Mouse (Mus musculus): Measurements from ENCODE around the gene Kcnmb4. TPM values are rescaled to one million over a fixed set of nuclear protein-coding genes. Genes with fewer than 3 reads are reported as not detected.

Kcnmb4 gene
- polyA plus RNA-seq, 1 experiment from 2014 or later, result 18.5 TPM

DNA sequence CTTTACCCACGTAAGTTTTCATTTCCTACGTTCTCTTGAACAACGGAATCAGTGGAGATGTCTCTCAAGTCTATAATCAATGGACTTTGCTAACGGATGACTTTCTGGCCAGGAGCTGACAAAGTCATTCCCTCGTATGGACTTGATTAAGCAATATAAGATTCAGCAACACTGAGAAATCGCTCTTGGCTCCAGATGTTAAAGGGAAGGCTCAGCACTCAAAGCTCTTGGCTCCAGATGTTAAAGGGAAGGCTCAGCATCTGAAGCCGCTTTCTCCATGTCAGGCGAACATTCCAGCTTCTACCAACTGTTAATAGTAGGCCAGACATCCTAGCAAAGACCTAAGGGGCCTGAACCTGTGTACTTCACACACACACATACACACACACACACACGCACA is 26.5 kb downstream of the Kcnmb4 start:
- 95% methylated on average over 9 of the region's 9 CpGs for WGBS
- H3K36me3 ChIP-seq, result peaks cover 5% of the 10 kb centered on the region; the same call in 1 of the 2 replicates
- H3K4me3 ChIP-seq, result no peak overlapping the region
- H3K9ac ChIP-seq (replicated peaks), result no peak overlapping the region
- H3K27ac ChIP-seq (replicated peaks), result no peak overlapping the region
- H3K4me2 ChIP-seq (replicated peaks), result no peak overlapping the region
- H3K27me3 ChIP-seq, result no peaks in the 10 kb centered on the region
- no peak for ATAC-seq (replicated peaks)
- no peaks in the 10 kb centered on the region for H3K9me3 ChIP-seq
- no peaks in the 10 kb centered on the region for H3K4me1 ChIP-seq

DNA sequence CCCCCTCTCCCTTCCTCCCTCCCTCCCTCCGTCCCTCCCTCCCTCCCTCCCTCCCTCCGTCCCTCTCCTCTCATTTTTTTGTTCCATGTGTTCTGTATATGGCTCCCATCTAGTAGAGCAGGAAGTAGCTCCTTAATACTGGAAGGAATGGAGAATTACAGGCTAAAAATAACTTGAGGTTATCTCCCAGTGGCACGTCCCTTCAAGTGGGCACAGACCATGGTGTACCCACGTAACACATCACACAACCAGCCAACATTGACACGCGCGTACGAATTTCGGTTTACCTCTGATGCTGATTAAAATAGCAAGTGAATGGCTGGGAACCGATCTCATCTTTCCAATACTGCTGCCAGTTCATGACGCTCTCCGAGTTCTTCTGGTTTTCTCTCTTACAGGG is 27.6 kb downstream of the Kcnmb4 start:
- Histone ChIP-seq H3K36me3 (peaks cover 5% of the 10 kb centered on the region; the same call in 1 of the 2 replicates), H3K4me3 (no peak overlapping the region), H3K9me3 (no peaks in the 10 kb centered on the region), H3K27ac (replicated peaks) (no peak overlapping the region), H3K27me3 (no peaks in the 10 kb centered on the region), H3K4me2 (replicated peaks) (no peak overlapping the region), H3K9ac (replicated peaks) (no peak overlapping the region), H3K4me1 (no peaks in the 10 kb centered on the region)
- no peak for ATAC-seq (replicated peaks)
- 94% methylated on average over 11 of the region's 12 CpGs for WGBS

DNA sequence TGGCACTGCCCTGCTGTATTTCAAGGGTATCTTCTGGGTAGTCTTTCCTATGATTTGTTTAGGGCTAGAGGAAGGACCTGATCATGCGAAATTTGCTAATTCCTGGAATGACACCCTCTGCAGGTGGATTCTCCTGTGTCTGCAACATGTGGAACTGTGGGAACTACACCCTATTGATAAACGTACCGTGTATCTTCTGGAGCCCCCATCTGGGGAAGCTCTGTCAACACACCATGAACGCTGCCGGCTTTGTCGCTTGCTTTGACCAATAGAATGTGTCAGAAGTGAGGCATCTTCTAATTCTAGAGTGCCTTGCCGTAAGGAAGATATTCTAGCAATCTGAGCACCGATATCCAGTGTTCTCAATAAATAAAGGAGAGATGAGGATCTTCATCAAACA is 28.9 kb downstream of the Kcnmb4 start:
- WGBS, result 90% methylated on average over 8 of the region's 8 CpGs
- Histone ChIP-seq H3K36me3 (peaks cover 5% of the 10 kb centered on the region; the same call in 1 of the 2 replicates), H3K27ac (replicated peaks) (no peak overlapping the region), H3K9ac (replicated peaks) (no peak overlapping the region), H3K4me3 (no peak overlapping the region), H3K4me1 (no peaks in the 10 kb centered on the region), H3K27me3 (no peaks in the 10 kb centered on the region), H3K9me3 (no peaks in the 10 kb centered on the region), H3K4me2 (replicated peaks) (no peak overlapping the region)
- no peak for ATAC-seq (replicated peaks)

DNA sequence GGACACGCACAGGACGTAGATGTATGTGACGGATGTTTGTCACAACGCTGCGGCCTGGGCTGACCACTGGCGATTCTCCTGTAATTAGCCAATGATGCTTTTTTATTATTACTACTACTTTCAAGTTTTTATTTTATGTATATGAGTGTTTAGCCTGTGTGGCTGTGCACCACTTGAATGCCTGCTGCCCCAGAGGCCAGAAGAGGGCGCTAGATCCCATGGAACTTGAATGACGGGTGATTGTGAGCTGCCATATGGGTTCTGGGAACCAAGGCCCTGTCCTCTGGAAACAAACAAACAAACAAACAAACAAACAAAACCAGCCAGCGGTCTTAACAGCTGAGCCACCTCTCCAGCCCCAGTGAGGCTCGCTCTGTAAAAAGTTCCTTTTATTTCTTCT is 29.3 kb downstream of the Kcnmb4 start:
- no peak overlapping the region for H3K9ac ChIP-seq (replicated peaks)
- H3K4me2 ChIP-seq (replicated peaks), result no peak overlapping the region
- 93% methylated on average over 10 of the region's 10 CpGs for WGBS
- no peak overlapping the region for H3K27ac ChIP-seq (replicated peaks)
- H3K36me3 ChIP-seq, result peaks cover 5% of the 10 kb centered on the region; the same call in 1 of the 2 replicates
- H3K4me1 ChIP-seq, result no peaks in the 10 kb centered on the region
- no peaks in the 10 kb centered on the region for H3K27me3 ChIP-seq
- no peaks in the 10 kb centered on the region for H3K9me3 ChIP-seq
- ATAC-seq (replicated peaks), result no peak
- no peak overlapping the region for H3K4me3 ChIP-seq

DNA sequence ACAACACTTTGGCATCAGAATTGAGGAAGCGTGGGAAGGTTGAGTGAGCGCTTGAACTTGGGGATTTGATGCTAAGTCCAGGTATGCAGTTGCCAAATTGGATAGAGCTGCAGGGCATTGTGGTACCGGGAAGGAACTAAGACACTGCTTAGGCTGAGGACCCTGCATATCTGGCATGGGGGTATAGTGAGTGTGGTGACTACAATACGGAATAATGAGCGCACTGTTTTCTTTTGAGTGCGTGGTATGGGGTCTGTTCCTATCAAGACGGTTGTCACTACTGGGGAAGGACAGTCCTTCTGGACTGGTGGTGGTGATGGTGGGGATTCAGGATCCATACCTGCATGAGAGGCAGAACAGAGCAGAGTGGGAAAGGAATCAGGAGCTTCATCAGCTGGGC is 32.7 kb downstream of the Kcnmb4 start:
- Histone ChIP-seq H3K9me3 (no peaks in the 10 kb centered on the region), H3K4me3 (no peak overlapping the region), H3K4me1 (no peaks in the 10 kb centered on the region), H3K27me3 (no peaks in the 10 kb centered on the region), H3K27ac (replicated peaks) (no peak overlapping the region), H3K4me2 (replicated peaks) (no peak overlapping the region), H3K36me3 (peaks cover 5% of the 10 kb centered on the region; the same call in 1 of the 2 replicates), H3K9ac (replicated peaks) (no peak overlapping the region)
- no peak for ATAC-seq (replicated peaks)
- WGBS, result 93% methylated on average over 7 of the region's 7 CpGs

DNA sequence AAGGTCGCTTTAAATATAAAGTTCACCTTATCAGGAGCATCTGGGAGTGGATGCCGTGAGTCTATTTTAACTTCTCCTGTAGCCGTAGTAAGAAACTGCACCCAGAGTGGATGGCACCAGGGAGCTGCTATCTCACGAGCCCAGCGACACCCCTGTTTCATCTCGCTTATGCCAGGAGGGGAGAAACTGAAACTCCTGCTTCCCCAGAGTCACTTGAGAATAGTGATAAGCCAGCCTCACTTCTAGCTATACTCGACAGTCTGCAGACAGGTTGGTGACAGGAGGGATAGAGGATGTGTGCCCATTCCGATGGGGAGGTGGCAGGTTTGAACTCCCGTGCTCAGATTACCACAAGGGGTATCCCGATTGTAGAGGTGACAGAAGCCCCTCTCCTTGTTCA is 33.6 kb downstream of the Kcnmb4 start:
- no peak overlapping the region for H3K4me3 ChIP-seq
- H3K4me2 ChIP-seq (replicated peaks), result no peak overlapping the region
- no peaks in the 10 kb centered on the region for H3K4me1 ChIP-seq
- peaks cover 5% of the 10 kb centered on the region; the same call in 1 of the 2 replicates for H3K36me3 ChIP-seq
- ATAC-seq (replicated peaks), result no peak
- no peak overlapping the region for H3K9ac ChIP-seq (replicated peaks)
- no peaks in the 10 kb centered on the region for H3K9me3 ChIP-seq
- 91% methylated on average over 10 of the region's 10 CpGs for WGBS
- no peak overlapping the region for H3K27ac ChIP-seq (replicated peaks)
- H3K27me3 ChIP-seq, result no peaks in the 10 kb centered on the region

DNA sequence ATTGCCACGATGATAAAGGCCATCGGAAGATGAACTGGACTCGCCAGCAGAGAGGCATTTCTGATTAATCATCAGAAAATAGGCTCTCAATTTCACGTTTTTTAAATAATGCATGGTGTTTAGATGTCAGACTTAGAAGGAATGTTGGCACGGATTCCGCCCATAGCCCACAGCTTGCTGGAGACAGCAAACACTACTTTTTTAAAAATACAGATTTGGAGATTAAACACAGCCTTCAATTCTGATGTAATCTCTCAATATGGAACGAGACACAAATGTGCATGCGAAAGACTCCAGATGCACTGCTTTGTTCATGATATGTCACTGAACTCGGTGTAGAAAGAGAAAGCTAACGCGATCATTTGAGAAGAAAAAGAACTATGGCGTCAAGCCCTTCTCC is 38.2 kb downstream of the Kcnmb4 start:
- H3K4me3 ChIP-seq, result no peak overlapping the region
- H3K9me3 ChIP-seq, result no peaks in the 10 kb centered on the region
- H3K27ac ChIP-seq (replicated peaks), result no peak overlapping the region
- WGBS, result 82% methylated on average over 12 of the region's 12 CpGs
- ATAC-seq (replicated peaks), result no peak
- H3K36me3 ChIP-seq, result no peaks in the 10 kb centered on the region
- H3K9ac ChIP-seq (replicated peaks), result no peak overlapping the region
- H3K4me2 ChIP-seq (replicated peaks), result no peak overlapping the region
- no peaks in the 10 kb centered on the region for H3K4me1 ChIP-seq
- no peaks in the 10 kb centered on the region for H3K27me3 ChIP-seq

DNA sequence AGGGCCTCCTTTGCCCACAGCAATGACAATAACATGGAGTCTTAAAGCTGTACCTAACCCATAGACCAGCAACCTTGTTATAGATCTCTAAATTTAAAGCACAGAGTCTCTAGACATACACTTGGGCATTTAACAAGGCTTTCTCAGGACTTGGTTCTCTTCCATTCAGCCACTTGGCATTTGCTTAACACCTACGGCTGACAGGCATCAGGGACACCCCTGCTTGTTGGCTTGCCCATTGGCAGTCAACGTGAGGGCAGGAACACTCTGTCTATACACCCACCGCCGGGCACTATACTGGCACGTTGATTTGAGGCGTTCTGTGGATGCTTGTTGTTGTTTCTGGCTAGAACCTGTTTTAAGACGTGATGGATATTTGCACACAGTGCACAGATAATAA is 41.3 kb downstream of the Kcnmb4 start:
- no peaks in the 10 kb centered on the region for H3K4me1 ChIP-seq
- H3K4me2 ChIP-seq (replicated peaks), result no peak overlapping the region
- ATAC-seq (replicated peaks), result no peak
- WGBS, result 78% methylated on average over 7 of the region's 7 CpGs
- no peaks in the 10 kb centered on the region for H3K27me3 ChIP-seq
- H3K36me3 ChIP-seq, result no peaks in the 10 kb centered on the region
- H3K27ac ChIP-seq (replicated peaks), result no peak overlapping the region
- H3K9ac ChIP-seq (replicated peaks), result no peak overlapping the region
- H3K9me3 ChIP-seq, result no peaks in the 10 kb centered on the region
- no peak overlapping the region for H3K4me3 ChIP-seq

DNA sequence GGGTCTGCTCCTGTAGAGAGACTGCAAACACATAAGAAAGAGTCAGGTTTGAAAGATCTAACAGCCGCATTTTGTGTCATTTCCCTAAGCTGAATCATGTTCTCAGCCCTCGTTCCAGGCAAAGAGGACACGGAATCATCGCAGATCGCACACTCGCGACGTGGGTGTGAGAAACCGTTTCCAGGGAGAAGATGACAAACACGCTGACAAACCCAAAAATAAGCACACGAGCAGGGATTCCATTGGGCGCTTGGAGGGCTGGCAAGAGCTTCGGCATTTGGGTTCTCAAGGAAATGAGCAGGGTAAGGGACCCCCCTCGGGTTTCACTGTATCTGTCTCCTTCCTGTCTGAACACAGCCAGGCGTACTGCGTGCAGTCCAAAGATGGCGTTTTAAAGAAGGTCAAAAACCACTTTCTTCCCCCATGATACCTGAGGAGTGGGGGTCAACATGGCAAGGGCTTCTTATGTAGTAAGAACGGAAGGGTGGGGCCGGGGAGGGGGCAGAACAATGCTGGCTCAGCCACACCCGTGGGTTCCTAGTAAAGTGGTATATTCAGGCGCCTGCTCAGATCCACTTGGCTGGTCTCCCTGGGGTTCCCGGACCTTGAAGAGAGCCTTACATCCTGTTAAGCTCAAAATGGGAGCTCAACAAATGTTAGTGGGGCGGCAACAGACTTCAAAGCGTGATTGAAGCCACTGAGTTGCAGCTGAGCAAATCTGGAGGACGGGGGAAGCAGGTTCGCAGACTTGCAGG is 45.5 kb downstream of the Kcnmb4 start:
- WGBS, result 92% methylated on average over 26 of the region's 26 CpGs
- Histone ChIP-seq H3K4me1 (no peaks in the 10 kb centered on the region), H3K36me3 (no peaks in the 10 kb centered on the region), H3K4me3 (no peak overlapping the region), H3K4me2 (replicated peaks) (no peak overlapping the region), H3K27ac (replicated peaks) (no peak overlapping the region), H3K9ac (replicated peaks) (no peak overlapping the region), H3K27me3 (no peaks in the 10 kb centered on the region), H3K9me3 (no peaks in the 10 kb centered on the region)
- no peak for ATAC-seq (replicated peaks)

DNA sequence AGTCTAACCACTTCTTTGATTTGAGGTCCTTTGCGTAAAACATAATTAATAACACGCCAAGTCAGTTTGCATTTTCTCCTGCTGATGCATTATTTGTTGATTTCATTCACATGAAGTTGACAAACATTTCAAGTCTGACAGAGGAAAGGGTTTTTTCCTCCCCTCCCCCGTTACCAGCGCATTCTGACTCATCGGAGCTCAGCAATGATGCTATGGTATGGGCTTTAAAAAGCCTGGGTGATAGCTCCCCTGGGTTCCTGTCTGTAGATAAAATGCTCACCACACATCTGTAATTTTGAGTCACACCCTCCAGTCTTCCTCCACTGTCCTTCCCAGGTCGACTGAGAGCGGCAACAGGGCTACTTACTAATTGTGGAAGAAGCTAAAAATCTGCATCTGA is 47.5 kb downstream of the Kcnmb4 start:
- H3K27me3 ChIP-seq, result no peaks in the 10 kb centered on the region
- no peak overlapping the region for H3K4me2 ChIP-seq (replicated peaks)
- H3K27ac ChIP-seq (replicated peaks), result no peak overlapping the region
- no peaks in the 10 kb centered on the region for H3K9me3 ChIP-seq
- H3K36me3 ChIP-seq, result no peaks in the 10 kb centered on the region
- H3K4me3 ChIP-seq, result no peak overlapping the region
- no peak for ATAC-seq (replicated peaks)
- no peaks in the 10 kb centered on the region for H3K4me1 ChIP-seq
- H3K9ac ChIP-seq (replicated peaks), result no peak overlapping the region
- 89% methylated on average over 7 of the region's 7 CpGs for WGBS

DNA sequence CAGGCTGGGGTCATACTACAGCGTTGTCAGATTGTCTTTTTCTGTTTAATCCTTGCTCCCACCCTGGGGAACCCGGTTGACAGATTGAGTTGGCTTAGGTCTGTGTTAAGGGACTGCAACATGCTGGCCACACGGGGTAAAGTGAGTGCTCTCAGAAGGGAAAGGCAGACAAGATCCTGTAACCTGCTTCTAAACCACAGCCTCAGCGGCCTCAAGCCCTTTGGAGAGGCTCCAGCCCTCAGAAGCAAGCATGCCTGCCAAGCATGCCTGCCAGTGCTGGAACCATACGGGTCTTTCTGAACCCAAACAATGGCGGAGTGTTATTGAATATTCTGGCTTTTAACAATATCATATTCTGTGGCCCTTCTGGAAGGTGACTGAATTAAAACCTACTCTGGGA is 48.8 kb downstream of the Kcnmb4 start:
- H3K36me3 ChIP-seq, result no peaks in the 10 kb centered on the region
- no peak overlapping the region for H3K4me3 ChIP-seq
- H3K27me3 ChIP-seq, result no peaks in the 10 kb centered on the region
- ATAC-seq (replicated peaks), result no peak; the same call in 1 of the 2 replicates
- H3K4me2 ChIP-seq (replicated peaks), result no peak overlapping the region
- H3K9me3 ChIP-seq, result no peaks in the 10 kb centered on the region
- 68% methylated on average over 6 of the region's 6 CpGs for WGBS
- no peak overlapping the region for H3K9ac ChIP-seq (replicated peaks)
- no peaks in the 10 kb centered on the region for H3K4me1 ChIP-seq
- no peak overlapping the region for H3K27ac ChIP-seq (replicated peaks)

DNA sequence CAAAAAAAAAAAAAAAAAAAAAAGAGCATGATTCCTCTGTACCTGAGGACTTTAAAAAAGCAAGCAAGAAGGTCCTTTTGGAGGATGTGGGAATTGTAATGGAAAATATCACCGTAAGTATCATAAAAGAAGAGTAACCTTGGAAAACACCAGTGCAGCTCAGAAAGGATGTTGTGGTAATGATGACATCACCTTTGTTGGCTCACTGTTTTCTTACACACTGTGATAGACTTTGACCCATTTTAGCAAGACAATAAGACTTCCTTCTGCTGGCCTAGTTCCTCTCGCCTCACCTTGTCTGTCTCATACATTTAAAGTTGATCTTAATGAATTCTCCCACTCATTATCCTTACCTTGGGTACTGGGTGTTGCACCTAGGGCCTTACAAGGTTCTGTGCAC is 51.1 kb downstream of the Kcnmb4 start:
- H3K4me3 ChIP-seq, result no peak overlapping the region
- WGBS, result 91% methylated on average over 2 of the region's 2 CpGs
- no peak overlapping the region for H3K9ac ChIP-seq (replicated peaks)
- no peak overlapping the region for H3K27ac ChIP-seq (replicated peaks)
- no peaks in the 10 kb centered on the region for H3K36me3 ChIP-seq
- H3K27me3 ChIP-seq, result no peaks in the 10 kb centered on the region
- ATAC-seq (replicated peaks), result no peak
- H3K4me2 ChIP-seq (replicated peaks), result no peak overlapping the region
- H3K9me3 ChIP-seq, result no peaks in the 10 kb centered on the region
- H3K4me1 ChIP-seq, result no peaks in the 10 kb centered on the region

DNA sequence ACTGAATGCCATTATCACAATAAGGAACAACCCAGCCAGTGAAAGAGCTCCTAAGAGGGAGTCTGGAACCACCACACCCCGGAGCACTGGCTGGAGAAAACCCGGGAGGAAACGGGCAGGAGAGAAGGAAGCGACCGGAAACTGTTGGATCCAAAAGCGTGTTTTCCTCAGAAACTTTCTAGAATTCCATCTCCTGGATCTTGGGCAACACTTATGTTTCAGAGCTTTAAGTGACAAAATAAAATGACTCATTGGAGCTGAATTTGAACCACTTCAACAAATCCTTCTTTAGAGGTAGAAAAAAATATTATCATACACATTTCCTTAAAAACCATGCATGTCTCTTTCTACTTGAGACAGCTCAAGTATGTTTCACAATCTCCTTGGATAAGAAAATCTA is 52.7 kb downstream of the Kcnmb4 start:
- 0 out of 2 replicates have a peak, but pooled peaks cover 7% of the 10 kb centered on the region for H3K4me1 ChIP-seq
- WGBS, result 66% methylated on average over 6 of the region's 6 CpGs

More for the DNA sequence above, 52.7 kb downstream of the Kcnmb4 start:
- Histone ChIP-seq H3K36me3 (no peaks in the 10 kb centered on the region), H3K27ac (replicated peaks) (no peak overlapping the region), H3K4me2 (replicated peaks) (no peak overlapping the region), H3K9ac (replicated peaks) (no peak overlapping the region), H3K4me3 (no peak overlapping the region), H3K27me3 (no peaks in the 10 kb centered on the region), H3K9me3 (no peaks in the 10 kb centered on the region)
- no peak for ATAC-seq (replicated peaks)
